Mouse (Mus musculus) ES-E14 (cell line): ENCODE measurements around the gene Hpgd. TPM values are rescaled to one million over a fixed set of nuclear protein-coding genes. Genes with fewer than 3 reads are reported as not detected.

Experiments
- DNase-seq: peaks from one replicate; pipeline ENCODE4 v3.0.0-alpha.2; 2013; ENCODE audit warnings: low read depth, low spot score
- H3K27ac ChIP-seq: 2 replicates; pipeline ENCODE4 v1.5.1; 2012; ENCODE audit warnings: low read depth, mild to moderate bottlenecking, low read length, moderate library complexity, mixed read lengths; ENCODE audit not compliant: poor library complexity, insufficient read depth, severe bottlenecking
- H3K36me3 ChIP-seq: 2 replicates; pipeline ENCODE4 v1.6.1; 2012; ENCODE audit warnings: mild to moderate bottlenecking, low read length, moderate library complexity, mixed read lengths; ENCODE audit not compliant: control insufficient read depth, poor library complexity, insufficient read depth, severe bottlenecking
- H3K4me1 ChIP-seq, 2 experiments: fragments of 150-350 bp in 1 of 2; sonication (generic) in 1 of 2; 2 replicates each; pipeline ENCODE4 v1.6.1; 2012; ENCODE audit warnings: low read length in 2 of 2, mild to moderate bottlenecking in 1 of 2, mixed read lengths in 1 of 2; ENCODE audit not compliant: control insufficient read depth in 2 of 2, insufficient read depth in 2 of 2, poor library complexity in 1 of 2
- H3K4me3 ChIP-seq, 2 experiments: fragments of 150-350 bp in 1 of 2; sonication (generic) in 1 of 2; 2 replicates each; pipeline ENCODE4 v1.5.1; 2012; ENCODE audit warnings: low read length in 2 of 2, low read depth in 1 of 2, mild to moderate bottlenecking in 1 of 2, mixed read lengths in 1 of 2; ENCODE audit not compliant: insufficient read depth in 1 of 2, poor library complexity in 1 of 2, severe bottlenecking in 1 of 2
- H3K9ac ChIP-seq: 2 replicates; pipeline ENCODE4 v1.6.1; 2012; ENCODE audit warnings: low read depth, mild to moderate bottlenecking, low read length, mixed read lengths; ENCODE audit not compliant: poor library complexity, insufficient read depth, severe bottlenecking
- H3K9me3 ChIP-seq: fragments of 150-350 bp; sonication (generic); 2 replicates; pipeline ENCODE4 v1.6.1; 2012; ENCODE audit warnings: low read depth, mild to moderate bottlenecking, low read length; ENCODE audit not compliant: control insufficient read depth, insufficient read depth
- CHD2 ChIP-seq: IDR thresholded peaks from 2 replicates; pipeline ENCODE4 v1.6.1; 2014; ENCODE audit warnings: mild to moderate bottlenecking, low read depth, low read length, inconsistent platforms
- HCFC1 ChIP-seq: IDR thresholded peaks from 2 replicates; pipeline ENCODE4 v1.6.1; 2012; ENCODE audit warnings: low read length, inconsistent platforms, borderline replicate concordance; ENCODE audit not compliant: insufficient read depth
- MAFK ChIP-seq: IDR thresholded peaks from 2 replicates; pipeline ENCODE4 v1.6.1; 2014; ENCODE audit warnings: mild to moderate bottlenecking, low read depth, low read length, inconsistent platforms; ENCODE audit not compliant: insufficient read depth
- ZC3H11A ChIP-seq: IDR thresholded peaks from 2 replicates; pipeline ENCODE4 v1.6.1; 2012; ENCODE audit warnings: low read depth, mild to moderate bottlenecking, inconsistent platforms, low read length, borderline replicate concordance
- ZNF384 ChIP-seq: IDR thresholded peaks from 2 replicates; pipeline ENCODE4 v1.6.1; 2012; ENCODE audit warnings: low read depth, low read length, inconsistent platforms
- in situ Hi-C, 2 experiments: fragments of 600-800 bp; cut with MboI; formaldehyde crosslinking; loops; one replicate each; pipeline ENCODE4 v1.15.1; 2025; ENCODE audit warnings: low sequenced_read_pairs in 2 of 2, inconsistent platforms in 1 of 2; ENCODE audit not compliant: unreplicated experiment in 2 of 2
- total RNA-seq: library from RNA; depleted of rRNA; stranded (reverse); fragments of 300-350 nt; gene quantifications from 2 replicates; pipeline ENCODE4 v1.2.3, GENCODE M21; 2012

The Hpgd gene
- total RNA-seq, 1 experiment: 1.1 TPM

DNA sequence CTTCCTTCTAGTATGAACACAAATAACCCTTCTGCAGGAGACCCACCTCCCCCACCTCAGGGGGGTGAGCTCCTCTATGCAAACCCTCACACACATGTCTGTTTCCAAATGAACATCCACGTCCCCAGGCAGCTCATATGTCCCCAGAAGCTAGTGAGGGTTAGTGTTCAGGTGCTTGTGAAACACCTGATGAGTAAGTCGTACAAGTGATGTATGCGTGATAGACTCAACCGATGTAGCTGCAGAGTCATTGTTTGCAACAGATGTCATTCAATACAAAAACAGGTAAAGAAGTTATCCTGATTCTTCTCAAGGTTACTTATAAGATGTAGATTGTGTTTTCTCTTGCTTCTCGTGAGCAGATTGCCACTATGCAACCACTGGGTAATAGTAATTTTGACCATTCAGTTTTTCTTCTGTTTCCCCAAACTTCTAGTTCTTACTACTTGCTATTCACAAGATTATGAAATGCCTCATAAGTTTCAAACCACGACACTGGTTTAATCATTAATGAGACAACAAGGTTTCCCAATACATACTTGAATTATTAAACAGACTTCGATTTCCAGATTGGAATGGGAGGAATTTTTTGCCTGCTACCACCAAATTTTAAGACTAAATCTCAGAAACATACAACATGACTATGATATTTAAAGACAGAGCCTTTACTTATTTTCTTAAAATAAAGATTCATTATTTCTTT is 6.9 kb upstream of the Hpgd start:
- in situ Hi-C loops: no loop called here
- no peak for TF ChIP-seq ZC3H11A
- TF ChIP-seq CHD2: no peak
- TF ChIP-seq ZNF384: no peak
- TF ChIP-seq MAFK: no peak
- no peak for TF ChIP-seq HCFC1
- DNase-seq: no peak
- Histone ChIP-seq H3K9ac (no peak overlapping the region), H3K27ac (no peak overlapping the region), H3K4me3 (no peak overlapping the region), H3K9me3 (no peaks in the 10 kb centered on the region), H3K4me1 (no peaks in the 10 kb centered on the region), H3K36me3 (no peaks in the 10 kb centered on the region)

- Histone ChIP-seq H3K4me3 (no peak overlapping the region), H3K27ac (no peak overlapping the region), H3K36me3 (no peaks in the 10 kb centered on the region), H3K9me3 (no peaks in the 10 kb centered on the region), H3K9ac (no peak overlapping the region), H3K4me1 (0 out of 4 replicates have a peak, but pooled peaks cover 0 to 2% of the 10 kb centered on the region in 2 experiments)
- in situ Hi-C loops: no loop called here
- DNase-seq: no peak
- TF ChIP-seq HCFC1 (no peak), MAFK (no peak), ZC3H11A (no peak), CHD2 (no peak), ZNF384 (no peak)
Measured at GRCm38 (mm10) chr8:56292318-56292717, 2.1 kb upstream of the Hpgd start.

DNA sequence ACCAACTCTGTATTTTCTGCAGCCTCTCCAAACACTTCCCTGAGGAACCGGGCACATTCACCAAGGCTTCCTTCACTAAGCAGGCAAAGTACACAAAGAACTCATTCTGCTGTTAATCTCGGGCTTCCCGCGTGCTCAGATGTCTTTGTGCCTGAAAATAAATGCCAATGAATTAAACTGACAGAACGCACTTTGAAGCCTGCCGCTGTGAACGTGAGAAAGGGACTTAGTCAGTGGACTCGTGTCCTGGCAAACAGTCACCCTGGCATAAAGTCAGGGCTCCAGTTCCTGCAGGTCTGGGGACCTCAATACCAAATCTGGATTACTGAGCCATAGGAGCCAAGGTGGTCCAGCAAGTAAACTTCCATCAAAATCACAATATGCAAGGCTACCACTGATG is 905 bp upstream of the Hpgd start:
- H3K4me3 ChIP-seq: no peak overlapping the region
- TF ChIP-seq CHD2: no peak
- no peak for TF ChIP-seq HCFC1
- TF ChIP-seq ZC3H11A: no peak
- no peak for TF ChIP-seq ZNF384
- TF ChIP-seq MAFK: no peak
- DNase-seq: no peak

GRCm38 (mm10) chr8:56294886-56295555 is 636 bp downstream of the Hpgd start:
- Histone ChIP-seq H3K9me3 (no peaks in the 10 kb centered on the region), H3K36me3 (no peaks in the 10 kb centered on the region), H3K27ac (no peak overlapping the region), H3K4me1 (0 out of 4 replicates have a peak, but pooled peaks cover 0 to 2% of the 10 kb centered on the region in 2 experiments), H3K9ac (peak overlapping the region; percentile 59; the same call in 1 of the 2 replicates), H3K4me3 (peak overlapping the region; percentile 74 to 84)
- TF ChIP-seq MAFK: no peak
- no peak for TF ChIP-seq ZC3H11A
- TF ChIP-seq HCFC1: no peak
- TF ChIP-seq CHD2: no peak
- TF ChIP-seq ZNF384: no peak
- in situ Hi-C loops: no loop called here
- DNase-seq: peak; percentile 15

More for the DNA sequence above, 905 bp upstream of the Hpgd start:
- in situ Hi-C loops: no loop called here
- Histone ChIP-seq H3K27ac (no peak overlapping the region), H3K9ac (no peak overlapping the region), H3K9me3 (no peaks in the 10 kb centered on the region), H3K4me1 (0 out of 4 replicates have a peak, but pooled peaks cover 0 to 2% of the 10 kb centered on the region in 2 experiments), H3K36me3 (no peaks in the 10 kb centered on the region)
